Mouse (Mus musculus): ENCODE data around the gene Speer4f1.
"Not testable (repeated sequence)": the region's sequence is repeated elsewhere in the genome, so short reads cannot be mapped to it uniquely, and the experiment has no call there.

Gene Speer4f1

DNA sequence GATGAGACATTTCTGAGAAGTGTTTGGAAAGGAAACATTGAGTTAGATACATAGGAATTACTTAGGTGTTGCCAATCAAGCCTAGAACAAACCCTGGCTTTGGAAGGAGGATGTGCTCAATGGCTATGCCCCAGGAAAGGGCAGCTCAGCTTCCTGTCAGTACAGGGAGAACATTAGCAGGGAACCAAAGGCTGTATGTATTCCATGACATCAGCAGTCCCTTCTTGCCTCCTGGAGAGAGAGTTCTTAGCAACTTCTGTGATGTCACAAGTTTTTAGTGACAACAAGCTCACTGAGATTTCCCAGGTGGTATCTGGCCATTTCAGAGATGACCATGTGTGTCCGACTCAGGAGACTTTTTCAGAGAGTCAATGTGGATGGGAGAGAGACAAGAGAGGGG lies at the start of gene Speer4f1:
TSS of gene Speer4f1 (plus strand) at position 301 of the 400 bp plus-strand sequence.
- DNase-seq = not testable (repeated sequence)

GRCm38 (mm10) chr5:17426930-17427329 lies 49.0 kb upstream of the Speer4f1 start:
- DNase-seq = peak; percentile 11 to 54

GRCm38 (mm10) chr5:17434721-17435120 lies 41.2 kb upstream of the Speer4f1 start:
- no peak for DNase-seq

GRCm38 (mm10) chr5:17436209-17436608 lies 39.7 kb upstream of the Speer4f1 start:
- no peak for DNase-seq

DNA sequence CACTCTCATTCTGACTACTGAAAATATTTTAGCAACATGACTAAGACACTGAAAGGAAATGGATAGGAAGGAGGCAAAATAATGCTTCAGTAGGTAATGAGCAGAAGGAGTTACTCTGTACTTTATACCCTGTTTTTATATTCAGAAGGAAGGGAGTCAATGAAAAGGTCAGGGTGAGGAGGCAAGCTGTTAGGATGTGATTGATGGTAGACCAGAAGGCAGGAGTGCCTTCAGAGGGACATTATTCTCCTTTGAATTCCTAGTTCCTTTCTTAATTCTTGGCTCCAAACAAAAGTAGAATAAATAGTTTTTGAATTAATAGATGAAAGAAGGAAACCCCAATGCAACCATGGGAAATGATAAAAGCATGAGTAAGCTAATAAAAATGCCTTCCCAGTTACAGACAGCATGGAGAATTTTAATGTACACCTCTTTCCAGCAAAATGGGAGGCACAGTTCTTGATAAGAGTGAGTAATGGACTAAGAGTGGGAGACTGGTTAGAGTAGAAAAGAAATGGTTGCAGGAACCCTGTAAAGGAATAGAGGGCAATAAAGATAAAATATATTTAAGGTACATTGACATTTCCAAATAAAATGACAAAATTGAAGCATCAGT lies 36.3 kb upstream of the Speer4f1 start:
- DNase-seq = no peak

GRCm38 (mm10) chr5:17454059-17454458 lies 21.8 kb upstream of the Speer4f1 start:
- DNase-seq = no peak

GRCm38 (mm10) chr5:17454952-17455586 lies 20.8 kb upstream of the Speer4f1 start:
- no peak for DNase-seq

DNA sequence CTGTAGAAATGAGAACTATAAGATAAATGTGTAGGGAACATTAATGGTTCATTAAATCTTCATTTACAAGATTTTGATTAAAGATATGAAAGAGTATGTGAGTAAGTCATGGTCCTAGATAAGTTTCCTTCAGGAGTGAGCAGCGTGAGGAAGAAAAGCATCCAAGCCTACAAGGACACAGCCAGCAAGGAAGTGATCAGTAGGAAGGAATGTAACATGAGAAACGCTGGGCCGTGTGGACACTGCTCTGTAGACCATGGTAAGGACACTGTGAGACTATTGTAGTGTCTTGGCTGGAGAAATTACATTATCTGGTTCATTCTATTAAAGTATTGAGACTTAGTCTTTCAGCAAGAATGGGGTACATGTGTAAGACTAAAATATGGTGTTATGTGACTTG lies 19.2 kb upstream of the Speer4f1 start:
- DNase-seq = no peak

DNA sequence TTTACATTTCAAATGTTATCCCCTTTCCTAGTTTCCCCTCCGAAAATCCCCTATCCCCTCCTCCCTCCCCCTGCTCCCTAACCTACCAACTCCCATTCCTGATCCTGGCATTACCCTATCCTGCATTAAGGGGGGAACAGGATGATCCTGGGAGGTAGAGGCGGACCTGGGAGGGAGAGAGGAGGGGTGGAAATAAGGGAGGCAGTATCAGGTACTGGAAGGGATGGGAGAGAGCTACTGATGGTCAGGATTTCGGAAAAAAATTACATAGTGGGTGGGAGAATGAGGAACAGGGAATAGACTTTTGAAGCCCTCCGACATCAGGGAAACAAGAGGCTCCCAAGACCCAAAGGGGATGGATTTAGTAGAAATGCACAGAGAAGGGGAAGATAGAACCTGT lies 7.8 kb upstream of the Speer4f1 start:
- DNase-seq = not testable (repeated sequence)

DNA sequence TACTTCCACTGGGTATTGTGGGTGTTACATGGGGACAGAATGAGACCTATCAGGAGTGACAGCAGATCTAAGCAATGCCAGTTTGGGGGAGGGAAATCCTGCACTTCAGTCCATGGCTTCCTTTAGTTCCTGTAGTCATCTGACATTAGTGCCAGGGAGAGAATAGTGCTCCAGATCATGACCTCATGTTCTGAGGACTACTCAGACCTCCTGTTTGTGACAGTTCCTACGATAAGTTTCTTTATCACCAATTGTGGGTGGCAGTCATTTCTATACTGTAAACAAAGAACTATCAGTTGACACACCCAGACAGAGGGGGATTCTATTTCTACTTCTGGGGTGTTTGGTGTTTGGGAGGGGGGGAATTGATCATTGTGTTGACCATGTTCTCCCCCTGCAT lies 578 bp downstream of the Speer4f1 start:
- DNase-seq = no peak

DNA sequence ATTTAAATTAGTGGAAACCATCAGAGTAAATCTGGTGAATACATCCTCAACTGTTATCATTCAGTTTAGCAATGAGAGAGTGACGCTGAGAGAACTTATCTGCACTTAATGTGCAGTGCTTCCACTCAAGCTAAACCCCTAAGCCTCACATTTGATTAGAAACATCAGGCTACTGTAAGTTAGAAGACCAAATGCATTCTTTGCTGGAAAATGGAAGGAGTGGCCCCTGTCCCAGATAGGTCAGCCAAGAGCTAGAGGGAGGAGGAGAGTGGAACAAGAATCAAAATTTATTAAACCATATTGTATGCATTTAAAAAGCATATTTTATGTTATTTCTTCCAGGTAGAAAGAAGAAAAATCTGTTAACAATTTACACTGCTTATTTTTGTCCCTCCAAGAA lies 14.0 kb downstream of the Speer4f1 start:
- no peak for DNase-seq

- no peak for DNase-seq
Measured at GRCm38 (mm10) chr5:17495616-17496015, 19.7 kb downstream of the Speer4f1 start.

GRCm38 (mm10) chr5:17496650-17497049 lies 20.8 kb downstream of the Speer4f1 start:
- DNase-seq = no peak

GRCm38 (mm10) chr5:17499873-17500329 lies 24.0 kb downstream of the Speer4f1 start:
- no peak for DNase-seq

DNA sequence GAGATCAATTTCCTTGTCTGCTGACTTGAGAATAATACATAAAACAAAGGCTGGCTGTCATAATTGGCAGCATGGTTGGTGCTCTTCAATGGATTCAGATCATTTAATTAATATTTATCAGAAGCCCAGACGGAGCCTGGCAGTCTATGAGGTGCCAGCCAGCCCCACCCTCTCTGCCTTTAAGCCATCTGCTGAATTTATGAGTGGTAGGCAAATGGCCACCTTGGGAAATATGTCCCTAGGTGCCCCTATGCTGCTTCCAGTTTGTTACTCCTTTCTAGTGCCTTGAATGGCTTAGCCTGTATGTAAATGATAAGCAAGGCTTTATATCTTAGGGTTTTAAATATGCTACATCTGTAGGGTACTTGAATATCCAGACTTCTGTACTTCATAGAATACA lies 25.0 kb downstream of the Speer4f1 start:
- DNase-seq = no peak

- DNase-seq = no peak
Measured at GRCm38 (mm10) chr5:17505540-17505939, 29.6 kb downstream of the Speer4f1 start.

- DNase-seq = no peak
Measured at GRCm38 (mm10) chr5:17508038-17508437, 32.1 kb downstream of the Speer4f1 start.
